14 mouse cellular contexts compared by ENCODE assay signal in the genomic region with DNA sequence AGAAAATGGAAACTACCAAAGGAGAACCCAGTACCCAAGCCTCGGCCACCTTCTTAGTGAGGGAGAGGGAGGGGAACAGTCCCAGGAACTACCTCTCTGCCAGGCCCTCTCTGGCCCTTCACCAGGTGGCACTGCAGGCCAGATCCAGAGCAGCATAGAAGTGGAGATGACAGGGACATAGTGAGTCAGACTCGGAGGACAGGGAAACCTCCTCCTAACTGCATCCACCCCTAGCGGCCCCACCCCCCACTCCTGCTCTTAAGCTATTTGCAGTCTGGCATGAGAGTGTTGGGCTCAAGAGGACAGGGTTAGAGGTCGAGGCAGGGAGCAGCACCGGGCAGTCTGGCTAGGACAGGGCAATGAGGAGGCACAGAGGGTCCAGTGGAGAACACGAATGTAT. TPM values are rescaled to one million over a fixed set of nuclear protein-coding genes. Genes with fewer than 3 reads are reported as not detected.
DNase-seq lines count a peak whose midpoint lies in the region; ATAC-seq and TF ChIP-seq lines count a peak whose summit lies in the region.
"Had no signal": no experiment of that assay in that cellular context is flagged by ENCODE, and none has a peak within 500 bp of the region (broad histone marks: within the 10 kb centered on the region; RNA-seq: fewer than 3 reads in every experiment).

No protein-coding gene starts in this region.

- TF ChIP-seq CTCF in kidney, adult 2 months (conservative IDR thresholded peaks at IDR 0.05; ENCODE audit: insufficient read depth, insufficient read length, low read depth, low read length), result 0 out of 2 replicates have a peak, but pooled peaks have one; percentile 10
- TF ChIP-seq CTCF in intestine, postnatal 0 days (IDR thresholded peaks at IDR 0.05; ENCODE audit: low read depth), result peak; percentile 62

- no peak for ATAC-seq in kidney, embryonic 14.5 days (ENCODE audit: low FRiP score, low TSS enrichment)
- peak; percentile 34 for ATAC-seq in intestine, postnatal 0 days
- ATAC-seq: forebrain, embryonic 16.5 days had no signal

- H3K4me1 ChIP-seq in kidney, adult 2 months (ENCODE audit: control insufficient read depth, insufficient read depth, low read length), result no peaks in the 10 kb centered on the region
- H3K4me1 ChIP-seq in kidney, embryonic 14.5 days (ENCODE audit: control insufficient read depth, insufficient read depth, low read length), result peaks cover 21% of the 10 kb centered on the region
- peaks cover 2 to 17% of the 10 kb centered on the region in 2 experiments; a peak in 3 of 4 replicates for H3K4me1 ChIP-seq in ES-E14 (ENCODE audit: control insufficient read depth in 2 of 2, insufficient read depth in 2 of 2, low read length in 2 of 2, poor library complexity in 1 of 2)
- H3K4me1 ChIP-seq in intestine, postnatal 0 days (replicated peaks; ENCODE audit: control insufficient read depth, insufficient read depth, low read length), result 0 out of 2 replicates have a peak, but pooled peaks cover 2% of the 10 kb centered on the region

- peak; percentile 46 for DNase-seq in adrenal gland, postnatal 14 days
- DNase-seq in adrenal gland, adult 8-10 months, result no peak
- no peak for DNase-seq in kidney, adult 2 months
- DNase-seq in ES-E14 (ENCODE audit: low read depth, low spot score), result no peak
- no peak for DNase-seq in left cerebral cortex, adult 11 months (ENCODE audit: low spot score)
- DNase-seq in cerebellum, adult 18-20 months, result no peak
- DNase-seq: adrenal gland, postnatal 25 days; cerebellum, adult 11 months; gastrocnemius, postnatal 36 days; lung, postnatal 36 days had no signal

- H3K36me3 ChIP-seq in kidney, adult 2 months (ENCODE audit: control insufficient read depth, insufficient read depth, low read length), result no peaks in the 10 kb centered on the region
- H3K36me3 ChIP-seq in kidney, embryonic 14.5 days (ENCODE audit: control insufficient read depth, insufficient read depth, low read length), result peaks cover 36% of the 10 kb centered on the region; the same call in 1 of the 2 replicates
- peaks cover 20% of the 10 kb centered on the region for H3K36me3 ChIP-seq in ES-E14 (ENCODE audit: control insufficient read depth, insufficient read depth, low read length, poor library complexity, severe bottlenecking)
- peaks cover 37% of the 10 kb centered on the region for H3K36me3 ChIP-seq in intestine, postnatal 0 days (ENCODE audit: control insufficient read depth, insufficient read depth)

- TF ChIP-seq POLR2A in kidney, adult 2 months (IDR thresholded peaks at IDR 0.05; ENCODE audit: low read depth, low read length), result no peak

- no peak overlapping the region for H3K4me2 ChIP-seq in kidney, embryonic 14.5 days (replicated peaks; ENCODE audit: low read depth, low read length)
- H3K4me2 ChIP-seq in intestine, postnatal 0 days (replicated peaks; ENCODE audit: low read depth), result no peak overlapping the region
- H3K4me2 ChIP-seq: hindbrain, embryonic 12.5 days had no signal

- H3K4me3 ChIP-seq in kidney, adult 2 months (ENCODE audit: insufficient read depth, low read depth, low read length), result no peak overlapping the region
- H3K4me3 ChIP-seq in kidney, embryonic 14.5 days (ENCODE audit: low read length), result no peak overlapping the region
- no peak overlapping the region for H3K4me3 ChIP-seq in ES-E14 (ENCODE audit: insufficient read depth in 1 of 2, low read depth in 1 of 2, low read length in 2 of 2, poor library complexity in 1 of 2, severe bottlenecking in 1 of 2)
- no peak overlapping the region for H3K4me3 ChIP-seq in intestine, postnatal 0 days (ENCODE audit: low read depth, low read length)
- H3K4me3 ChIP-seq: hindbrain, embryonic 12.5 days had no signal

- 45% methylated on average over 6 of the region's 6 CpGs for WGBS in kidney, adult 2 months
- WGBS in kidney, embryonic 14.5 days, result 34% methylated on average over 6 of the region's 6 CpGs
- WGBS in intestine, postnatal 0 days, result 35% methylated on average over 6 of the region's 6 CpGs

- no peaks in the 10 kb centered on the region for H3K27me3 ChIP-seq in kidney, adult 2 months (replicated peaks; ENCODE audit: control insufficient read depth, insufficient read depth, low read length)
- H3K27me3 ChIP-seq in kidney, embryonic 14.5 days (ENCODE audit: control insufficient read depth, insufficient read depth, low read length), result no peaks in the 10 kb centered on the region; the same call in 1 of the 2 replicates
- H3K27me3 ChIP-seq in intestine, postnatal 0 days (replicated peaks; ENCODE audit: control insufficient read depth, insufficient read depth, low read length), result 0 out of 2 replicates have a peak, but pooled peaks cover 4% of the 10 kb centered on the region

- H3K9ac ChIP-seq in kidney, embryonic 14.5 days (ENCODE audit: low read depth, low read length), result no peak overlapping the region
- H3K9ac ChIP-seq in ES-E14 (ENCODE audit: insufficient read depth, low read depth, low read length, poor library complexity, severe bottlenecking), result no peak overlapping the region
- no peak overlapping the region for H3K9ac ChIP-seq in intestine, postnatal 0 days (ENCODE audit: low read depth, low read length)
- H3K9ac ChIP-seq: hindbrain, embryonic 12.5 days had no signal

- H3K27ac ChIP-seq in kidney, adult 2 months (ENCODE audit: insufficient read depth, low read depth, low read length), result no peak overlapping the region
- H3K27ac ChIP-seq in kidney, embryonic 14.5 days (ENCODE audit: low read depth, low read length), result no peak overlapping the region
- H3K27ac ChIP-seq in ES-E14 (ENCODE audit: insufficient read depth, low read depth, low read length, poor library complexity, severe bottlenecking), result no peak overlapping the region
- H3K27ac ChIP-seq in intestine, postnatal 0 days (ENCODE audit: low read depth, low read length), result no peak overlapping the region
- H3K27ac ChIP-seq: hindbrain, embryonic 12.5 days had no signal

- no peaks in the 10 kb centered on the region for H3K9me3 ChIP-seq in kidney, embryonic 14.5 days (ENCODE audit: control insufficient read depth, low read length)
- no peaks in the 10 kb centered on the region for H3K9me3 ChIP-seq in ES-E14 (ENCODE audit: control insufficient read depth, insufficient read depth, low read depth, low read length)
- no peaks in the 10 kb centered on the region for H3K9me3 ChIP-seq in intestine, postnatal 0 days (ENCODE audit: control insufficient read depth)
- H3K9me3 ChIP-seq: hindbrain, embryonic 12.5 days had no signal

- in situ Hi-C loops in ES-E14 (cut with MboI; ENCODE audit: low sequenced_read_pairs in 2 of 2, unreplicated experiment in 2 of 2), result loop anchor here (25.0 kb wide), 1 partner anchor 229 kb away; no protein-coding TSS in a partner anchor

TF ChIP-seq in ES-E14, 5 proteins besides CTCF, POLR2A, EP300 and RAD21:
- TF ChIP-seq ZNF384 (IDR thresholded peaks at IDR 0.05; ENCODE audit: low read depth, low read length) (peak; percentile 30; the same call in 1 of the 2 replicates), MAFK (IDR thresholded peaks at IDR 0.05; ENCODE audit: insufficient read depth, low read depth, low read length) (no peak)

RNA-seq across cellular contexts. Expression of a gene that starts 2.6 kb away (rescaled TPM):
- total RNA-seq in adrenal gland, postnatal 14 days (2021), result 1.1 and 1.3 TPM in 2 replicates
- 1 to 10 TPM in 1 of 4 experiments, under 1 TPM in 3; 0.55 to 2.0 (median 0.67) TPM for total RNA-seq in adrenal gland, adult 8-10 months (2022)
- 1.6 and 3.1 TPM in 2 replicates for polyA plus RNA-seq in kidney, adult 2 months (2012; rRNA removed)
- polyA plus RNA-seq in kidney, embryonic 14.5 days (2014; fragmentation: Nextera tagmentation; extraction: Ambion mirVana), result 7.2 and 7.4 TPM in 2 replicates
- 6.5 and 17.2 TPM in 2 replicates for total RNA-seq in ES-E14 (2012; rRNA removed)
- polyA plus RNA-seq in intestine, postnatal 0 days (2015; fragmentation: Nextera tagmentation; extraction: Ambion mirVana), result 0.25 and 0.48 TPM in 2 replicates

RNA-seq across cellular contexts. Expression of a gene that starts 15.5 kb away (rescaled TPM):
- total RNA-seq in adrenal gland, postnatal 14 days (2021), result 220 and 296 TPM in 2 replicates
- 100 to 1,000 TPM; 263 to 328 (median 290) TPM for total RNA-seq in adrenal gland, adult 8-10 months (2022)
- 177 and 191 TPM in 2 replicates for polyA plus RNA-seq in kidney, adult 2 months (2012; rRNA removed)
- polyA plus RNA-seq in kidney, embryonic 14.5 days (2014; fragmentation: Nextera tagmentation; extraction: Ambion mirVana), result 194 and 243 TPM in 2 replicates
- 412 and 560 TPM in 2 replicates for total RNA-seq in ES-E14 (2012; rRNA removed)
- 217 and 219 TPM in 2 replicates for polyA plus RNA-seq in intestine, postnatal 0 days (2015; fragmentation: Nextera tagmentation; extraction: Ambion mirVana)
